Mouse (Mus musculus): Measurements from ENCODE around the gene Cnih4. TPM values are rescaled to one million over a fixed set of nuclear protein-coding genes. Genes with fewer than 3 reads are reported as not detected.

Gene Cnih4
- 100 to 1,000 TPM in 1 of 2 experiments, 10 to 100 TPM in 1; 44.8 to 103 TPM for polyA plus RNA-seq (2012; fragmentation: generic; extraction: Trizol)

DNA sequence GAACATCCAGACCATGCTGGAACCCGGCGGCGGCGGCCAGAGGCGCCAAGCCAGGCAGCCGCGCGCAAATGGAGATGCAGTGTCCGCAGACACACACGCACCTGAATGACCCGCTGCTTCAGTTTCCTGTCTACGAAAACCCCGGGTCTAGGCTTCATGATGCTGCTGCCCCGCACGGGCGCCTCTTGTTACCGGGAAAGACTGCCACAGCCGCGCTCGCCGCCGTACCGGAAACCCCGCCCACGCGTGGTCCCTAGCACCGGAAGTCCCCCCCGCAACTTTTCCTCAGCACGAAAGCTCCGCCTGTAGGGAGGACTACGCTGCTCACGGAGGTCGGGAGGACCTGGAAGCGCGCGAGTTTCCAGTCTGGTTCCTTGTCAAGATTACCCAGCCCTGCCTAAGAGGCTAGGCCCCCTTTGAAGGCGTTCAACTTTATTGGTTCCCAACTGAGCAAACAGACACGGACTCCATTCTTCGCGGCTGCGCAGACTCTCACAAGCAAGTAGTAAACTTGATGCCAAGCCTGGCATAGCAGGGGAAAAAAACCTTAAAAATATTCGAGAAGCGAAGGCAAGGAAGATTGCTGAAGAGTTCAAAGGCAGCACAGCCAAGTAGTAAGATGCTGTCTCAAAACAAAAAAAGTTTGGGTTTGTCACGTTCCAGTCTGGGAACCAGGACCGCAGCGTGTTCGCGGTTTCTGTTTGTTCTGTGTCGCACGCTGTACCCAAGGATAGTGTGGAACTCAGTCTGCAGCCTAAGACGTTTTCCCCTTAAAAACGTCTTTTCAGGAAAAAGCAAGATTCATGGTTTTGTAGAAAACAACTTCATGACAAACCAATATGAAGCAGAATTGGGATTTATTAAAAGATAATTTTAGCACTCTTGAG, at the start of gene Cnih4, which contains the start of gene Nvl:
Cnih4 (plus strand) TSS at position 744 of the 887 bp plus-strand sequence.
Nvl (minus strand) TSS at position 255 of the 887 bp plus-strand sequence.

DNA sequence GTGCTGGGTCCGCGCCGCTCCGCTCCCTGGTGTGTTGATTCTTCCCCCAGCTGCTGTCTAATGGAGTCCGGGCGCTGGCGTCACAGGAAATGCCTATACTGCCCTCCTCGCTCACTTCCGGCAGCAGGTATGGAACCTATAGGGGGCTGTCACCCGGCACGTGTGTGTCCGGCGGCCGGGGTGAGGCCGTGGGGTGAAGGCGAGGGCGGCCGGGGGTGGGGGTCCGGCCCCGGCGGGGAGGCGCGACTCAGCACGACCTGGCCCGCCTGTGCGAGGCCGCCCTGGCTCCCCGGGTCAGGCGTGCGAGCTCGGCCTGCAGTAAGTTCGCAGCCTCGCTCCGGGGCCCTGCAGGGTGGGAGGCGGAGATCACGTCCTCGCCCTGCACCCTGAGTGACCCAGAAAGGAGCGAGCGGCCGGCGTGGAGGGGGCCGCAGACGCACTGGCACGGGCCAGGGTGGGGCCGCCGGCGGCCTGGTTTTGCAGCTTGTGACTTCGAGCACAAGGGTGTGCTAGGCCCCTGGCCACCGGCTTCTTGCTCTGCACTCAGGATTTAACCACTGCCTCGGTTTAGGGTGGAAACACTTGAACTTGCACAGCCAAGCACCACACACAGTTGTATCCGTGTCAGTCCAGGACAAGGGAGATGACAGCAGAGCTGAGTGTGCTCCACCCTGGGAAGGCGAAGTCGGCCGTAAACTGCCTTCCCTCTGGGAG, 67.6 kb downstream of the Cnih4 start, which contains the start of gene Wdr26:
Wdr26 (minus strand) TSS at position 82 of the 714 bp plus-strand sequence.

Other genes with a start within 250 kb of the Cnih4 start
- gene Pycr2, start 240.4 kb upstream of the Cnih4 start, polyA plus RNA-seq (2012; fragmentation: generic; extraction: Trizol): 100 to 1,000 TPM in 1 of 2 experiments, 10 to 100 TPM in 1; 60.0 to 102 TPM
- under 1 TPM; 0.02 to 0.13 TPM for gene Lefty1, start 209.7 kb upstream of the Cnih4 start, polyA plus RNA-seq (2012; fragmentation: generic; extraction: Trizol)
- 10 to 100 TPM; 21.2 to 65.8 TPM for gene Tmem63a, start 202.3 kb upstream of the Cnih4 start, polyA plus RNA-seq (2012; fragmentation: generic; extraction: Trizol)
- 100 to 1,000 TPM; 246 to 537 TPM for gene Ephx1, start 123.8 kb upstream of the Cnih4 start, polyA plus RNA-seq (2012; fragmentation: generic; extraction: Trizol)
- not detected for gene 9130409I23Rik, start 93.5 kb upstream of the Cnih4 start, polyA plus RNA-seq (2012; fragmentation: generic; extraction: Trizol)
- 1 to 10 TPM; 1.1 to 6.3 TPM for gene Nvl, start 489 bp upstream of the Cnih4 start, polyA plus RNA-seq (2012; fragmentation: generic; extraction: Trizol)
- 10 to 100 TPM in 1 of 2 experiments, 1 to 10 TPM in 1; 7.3 to 20.4 TPM for gene Wdr26, start 67.3 kb downstream of the Cnih4 start, polyA plus RNA-seq (2012; fragmentation: generic; extraction: Trizol)
- gene Cnih3, start 207.9 kb downstream of the Cnih4 start, polyA plus RNA-seq (2012; fragmentation: generic; extraction: Trizol): under 1 TPM in 1 of 2 experiments, not detected in 1; 0.07 TPM